Mouse (Mus musculus) hindbrain, embryonic 14.5 days (tissue): ENCODE measurements around the gene Hectd1. TPM values are rescaled to one million over a fixed set of nuclear protein-coding genes. Genes with fewer than 3 reads are reported as not detected.

Source experiments
- ATAC-seq: fragments of 200-750 bp; cut with Nextera tagmentation; 2 replicates; pipeline ENCODE4 v1.8.0; 2017; ENCODE audit warnings: moderate number of reproducible peaks, mild to moderate bottlenecking, moderate TSS enrichment, moderate library complexity; ENCODE audit not compliant: low FRiP score
- DNase-seq: peaks from one replicate; pipeline ENCODE4 v3.0.0-alpha.2; 2015; ENCODE audit warnings: low spot score
- H3K27ac ChIP-seq: fragments of 300-500 bp; sonication (generic); 2 replicates; pipeline ENCODE4 v1.5.1; 2014; ENCODE audit warnings: mild to moderate bottlenecking, moderate library complexity
- H3K27me3 ChIP-seq: fragments of 300-500 bp; sonication (generic); 2 replicates; pipeline ENCODE4 v1.6.1; 2014; ENCODE audit warnings: mild to moderate bottlenecking, low read length, mixed read lengths; ENCODE audit not compliant: control insufficient read depth, insufficient read depth
- H3K36me3 ChIP-seq: fragments of 300-500 bp; sonication (generic); replicated peaks from 2 replicates; pipeline ENCODE4 v1.6.1; 2014; ENCODE audit not compliant: control insufficient read depth, insufficient read depth
- H3K4me1 ChIP-seq: fragments of 300-500 bp; sonication (generic); replicated peaks from 2 replicates; pipeline ENCODE4 v1.6.1; 2014; ENCODE audit warnings: antibody characterized with exemption, low read length, mixed read lengths; ENCODE audit not compliant: control insufficient read depth, insufficient read depth
- H3K4me2 ChIP-seq: fragments of 300-500 bp; sonication (generic); replicated peaks from 2 replicates; pipeline ENCODE4 v1.6.1; 2014; ENCODE audit warnings: mild to moderate bottlenecking, moderate library complexity
- H3K4me3 ChIP-seq: fragments of 300-500 bp; sonication (generic); replicated peaks from 2 replicates; pipeline ENCODE4 v1.5.1; 2014; ENCODE audit warnings: mild to moderate bottlenecking, low read length
- H3K9ac ChIP-seq: fragments of 300-500 bp; sonication (generic); 2 replicates; pipeline ENCODE4 v1.6.1; 2014
- H3K9me3 ChIP-seq: fragments of 300-500 bp; sonication (generic); 2 replicates; pipeline ENCODE4 v1.6.1; 2016; ENCODE audit warnings: low read length; ENCODE audit not compliant: control insufficient read depth
- WGBS: fragments of 180-500 bp; shearing (Covaris S2); extraction: QIAGEN DNeasy Blood & Tissue Kit; methylation state at CpG from one replicate; pipeline ENCODE4 v1.1.7; 2014; 5-methylcytosine and 5-hydroxymethylcytosine counted together
- polyA plus RNA-seq: library from polyadenylated mRNA; unstranded; fragments of >200 nt; fragmentation: Nextera tagmentation; extraction: Ambion mirVana; gene quantifications from 2 replicates; pipeline ENCODE4 v1.2.1, GENCODE M21; 2014

Hectd1 gene
- polyA plus RNA-seq, 1 experiment from 2014 or later, result 44.3 TPM

DNA sequence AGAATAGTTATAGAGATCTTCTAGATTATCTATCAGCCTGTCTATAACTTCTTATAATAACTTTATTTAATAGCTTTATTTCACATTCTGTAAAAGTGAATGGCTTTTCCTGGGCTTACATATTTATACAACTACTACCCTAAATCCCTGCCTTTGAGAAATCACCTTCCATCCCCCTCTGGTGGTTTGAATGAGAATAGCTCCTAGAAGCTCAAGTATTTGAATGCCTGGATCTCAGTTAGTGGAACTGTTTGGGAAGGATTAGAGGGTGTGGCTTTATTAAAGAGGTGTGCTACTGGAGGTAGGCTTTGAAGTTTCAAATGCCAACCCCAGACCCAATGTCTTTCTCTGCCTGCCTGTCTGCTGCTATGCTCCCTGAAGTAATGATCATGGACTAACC lies 127.6 kb downstream of the Hectd1 start:
- no peak overlapping the region for H3K9ac ChIP-seq
- no peaks in the 10 kb centered on the region for H3K4me1 ChIP-seq
- H3K27me3 ChIP-seq, result no peaks in the 10 kb centered on the region
- H3K4me2 ChIP-seq, result no peak overlapping the region
- ATAC-seq (no peak), DNase-seq (no peak)
- no peak overlapping the region for H3K4me3 ChIP-seq
- no peak overlapping the region for H3K27ac ChIP-seq
- H3K9me3 ChIP-seq, result no peaks in the 10 kb centered on the region
- H3K36me3 ChIP-seq, result no peaks in the 10 kb centered on the region

GRCm38 (mm10) chr12:51699623-51700393 lies 129.5 kb downstream of the Hectd1 start:
- no peak overlapping the region for H3K4me3 ChIP-seq
- no peak overlapping the region for H3K9ac ChIP-seq
- no peak overlapping the region for H3K4me2 ChIP-seq
- no peaks in the 10 kb centered on the region for H3K9me3 ChIP-seq
- H3K27me3 ChIP-seq, result no peaks in the 10 kb centered on the region
- no peak for DNase-seq
- no peaks in the 10 kb centered on the region for H3K36me3 ChIP-seq
- no peaks in the 10 kb centered on the region for H3K4me1 ChIP-seq
- 60% methylated on average over 8 of the region's 8 CpGs for WGBS
- no peak overlapping the region for H3K27ac ChIP-seq
- 0 out of 2 replicates have a peak, but pooled peaks have one; percentile 16 for ATAC-seq

DNA sequence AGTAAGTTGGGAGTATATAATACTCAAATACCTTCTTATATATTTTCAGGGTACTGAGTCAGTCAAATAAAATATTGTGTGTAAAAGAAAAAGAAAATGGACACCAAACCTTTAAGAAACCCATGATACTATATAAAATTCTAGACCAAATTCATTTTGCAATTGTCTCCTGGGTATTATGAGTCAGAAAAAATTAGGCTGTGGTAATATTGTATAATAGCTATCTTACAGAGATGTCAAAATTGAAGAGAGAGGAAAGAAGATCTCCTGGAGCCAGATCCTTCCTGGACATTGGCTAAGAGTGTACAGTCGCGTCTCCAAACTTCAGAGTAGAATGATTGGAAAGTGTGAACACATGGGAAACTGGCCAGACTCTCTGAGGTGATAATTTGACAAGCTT lies 133.2 kb downstream of the Hectd1 start:
- Histone ChIP-seq H3K27ac (no peak overlapping the region), H3K4me3 (no peak overlapping the region), H3K9me3 (no peaks in the 10 kb centered on the region), H3K4me1 (0 out of 2 replicates have a peak, but pooled peaks cover 4% of the 10 kb centered on the region), H3K4me2 (no peak overlapping the region), H3K36me3 (no peaks in the 10 kb centered on the region), H3K27me3 (no peaks in the 10 kb centered on the region), H3K9ac (no peak overlapping the region)
- no peak for ATAC-seq
- no peak for DNase-seq
- WGBS, result 88% methylated on average over 2 of the region's 2 CpGs

- no peaks in the 10 kb centered on the region for H3K27me3 ChIP-seq
- no peak overlapping the region for H3K4me3 ChIP-seq
- no peaks in the 10 kb centered on the region for H3K36me3 ChIP-seq
- no peak overlapping the region for H3K27ac ChIP-seq
- WGBS, result 96% methylated on average over 1 of the region's 1 CpGs
- H3K4me2 ChIP-seq, result no peak overlapping the region
- H3K4me1 ChIP-seq, result peaks cover 8% of the 10 kb centered on the region
- H3K9ac ChIP-seq, result no peak overlapping the region
- H3K9me3 ChIP-seq, result no peaks in the 10 kb centered on the region
- DNase-seq (no peak), ATAC-seq (no peak)
Measured at GRCm38 (mm10) chr12:51694966-51695365, 134.4 kb downstream of the Hectd1 start.

DNA sequence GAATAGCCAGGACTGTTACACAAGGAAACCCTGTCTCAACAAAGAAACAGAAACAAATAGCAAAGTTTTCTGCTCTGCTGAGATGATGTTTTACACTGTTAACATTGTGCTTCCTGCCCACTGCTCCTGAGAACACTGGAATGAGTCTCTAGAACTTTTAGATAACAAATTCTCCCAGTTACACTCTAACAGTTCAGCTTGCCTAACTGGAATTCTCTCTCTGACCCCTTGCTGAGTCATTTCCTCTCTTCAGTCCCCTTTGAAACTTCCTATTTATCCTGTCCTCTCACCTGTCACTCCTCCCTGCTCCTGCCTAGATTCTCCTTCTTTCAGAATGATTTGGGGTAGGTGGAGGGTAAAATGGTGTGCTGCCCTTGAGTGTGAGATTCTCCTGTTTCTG lies 135.2 kb downstream of the Hectd1 start:
- DNase-seq, result no peak
- Histone ChIP-seq H3K27ac (no peak overlapping the region), H3K27me3 (no peaks in the 10 kb centered on the region), H3K9me3 (no peaks in the 10 kb centered on the region), H3K4me1 (peaks cover 16% of the 10 kb centered on the region), H3K9ac (no peak overlapping the region), H3K36me3 (no peaks in the 10 kb centered on the region), H3K4me2 (no peak overlapping the region), H3K4me3 (no peak overlapping the region)
- ATAC-seq, result no peak

Other genes starting within 250 kb of the Hectd1 start
- gene Coch, start 236.2 kb downstream of the Hectd1 start, polyA plus RNA-seq, result 19.1 and 25.3 TPM in 2 replicates
- 58.2 and 60.9 TPM in 2 replicates for gene Ap4s1, start 138.5 kb downstream of the Hectd1 start, polyA plus RNA-seq
- 45.6 and 46.5 TPM in 2 replicates for gene Strn3, start 137.6 kb downstream of the Hectd1 start, polyA plus RNA-seq
- 8.3 and 9.4 TPM in 2 replicates for gene Heatr5a, start 141.8 kb upstream of the Hectd1 start, polyA plus RNA-seq
- 19.4 and 21.7 TPM in 2 replicates for gene Dtd2, start 177.0 kb upstream of the Hectd1 start, polyA plus RNA-seq
- not detected in 2 replicates for gene Gpr33, start 198.5 kb upstream of the Hectd1 start, polyA plus RNA-seq